Mouse (Mus musculus): ENCODE measurements at regions not wholly inside any gene's neighbourhood (a gene's known extent, or its start where the extent isn't known, plus 50 kb on each side); places are given as distances from the start of the nearest gene placed in this dataset.
A peak's percentile ranks its signal among the peaks of the same experiment; 100 is the strongest.

- DNase-seq (ENCODE audit: low spot score) = peak; percentile 62
Observed at GRCm38 (mm10) chr14:102902236-102902635, 80.2 kb downstream of the Kctd12 start.

DNA sequence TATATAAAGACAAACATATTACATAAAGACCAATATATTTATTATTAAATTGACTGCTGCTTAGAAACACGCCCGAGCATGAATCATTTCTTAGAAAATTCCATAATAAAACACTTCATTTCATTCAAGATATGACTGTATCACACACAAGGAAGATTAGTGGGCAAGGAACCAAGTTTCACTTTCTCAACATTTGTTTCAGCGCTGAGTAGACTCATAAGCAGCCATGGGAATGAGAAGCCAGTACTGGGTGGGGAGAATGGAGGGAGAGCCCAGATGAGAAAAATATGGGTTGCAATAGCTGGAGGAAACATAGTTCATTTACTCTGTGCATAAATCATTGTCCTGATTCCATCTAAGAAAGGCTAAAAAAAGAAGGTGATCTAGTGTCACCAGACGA lies 84.0 kb downstream of the Kctd12 start:
- 86% methylated on average over 4 of the region's 4 CpGs for WGBS
- peaks cover 10% of the 10 kb centered on the region for H3K4me1 ChIP-seq
- H3K27me3 ChIP-seq (ENCODE audit: insufficient read depth, poor library complexity, severe bottlenecking) = no peaks in the 10 kb centered on the region
- H3K9me3 ChIP-seq = no peaks in the 10 kb centered on the region
- DNase-seq (ENCODE audit: low spot score) = peak; percentile 1
- no peak overlapping the region for H3K4me3 ChIP-seq
- no peak overlapping the region for H3K27ac ChIP-seq
- H3K36me3 ChIP-seq = no peaks in the 10 kb centered on the region

More at GRCm38 (mm10) chr14:102902236-102902635, 80.2 kb downstream of the Kctd12 start:
- no peaks in the 10 kb centered on the region for H3K27me3 ChIP-seq (ENCODE audit: insufficient read depth, poor library complexity, severe bottlenecking)
- no peak overlapping the region; the same call in 1 of the 2 replicates for H3K27ac ChIP-seq
- WGBS = 88% methylated on average over 7 of the region's 7 CpGs
- no peaks in the 10 kb centered on the region for H3K9me3 ChIP-seq
- H3K4me3 ChIP-seq = no peak overlapping the region
- peaks cover 10% of the 10 kb centered on the region for H3K4me1 ChIP-seq
- no peaks in the 10 kb centered on the region for H3K36me3 ChIP-seq

- Histone ChIP-seq H3K4me3 (no peak overlapping the region), H3K4me1 (peaks cover 1% of the 10 kb centered on the region; the same call in 1 of the 2 replicates), H3K27me3 (ENCODE audit: insufficient read depth, poor library complexity, severe bottlenecking) (no peaks in the 10 kb centered on the region), H3K36me3 (no peaks in the 10 kb centered on the region), H3K27ac (no peak overlapping the region), H3K9me3 (no peaks in the 10 kb centered on the region)
- WGBS = 93% methylated on average over 1 of the region's 1 CpGs
- no peak for DNase-seq (ENCODE audit: low spot score)
Observed at GRCm38 (mm10) chr14:102897039-102897438, 85.4 kb downstream of the Kctd12 start.

GRCm38 (mm10) chr14:102896527-102896926 lies 85.9 kb downstream of the Kctd12 start:
- Histone ChIP-seq H3K4me1 (no peaks in the 10 kb centered on the region), H3K27ac (no peak overlapping the region), H3K4me3 (no peak overlapping the region), H3K27me3 (ENCODE audit: insufficient read depth, poor library complexity, severe bottlenecking) (no peaks in the 10 kb centered on the region), H3K36me3 (no peaks in the 10 kb centered on the region), H3K9me3 (no peaks in the 10 kb centered on the region)
- DNase-seq (ENCODE audit: low spot score) = peak; percentile 31
- WGBS = 84% methylated on average over 3 of the region's 3 CpGs

DNA sequence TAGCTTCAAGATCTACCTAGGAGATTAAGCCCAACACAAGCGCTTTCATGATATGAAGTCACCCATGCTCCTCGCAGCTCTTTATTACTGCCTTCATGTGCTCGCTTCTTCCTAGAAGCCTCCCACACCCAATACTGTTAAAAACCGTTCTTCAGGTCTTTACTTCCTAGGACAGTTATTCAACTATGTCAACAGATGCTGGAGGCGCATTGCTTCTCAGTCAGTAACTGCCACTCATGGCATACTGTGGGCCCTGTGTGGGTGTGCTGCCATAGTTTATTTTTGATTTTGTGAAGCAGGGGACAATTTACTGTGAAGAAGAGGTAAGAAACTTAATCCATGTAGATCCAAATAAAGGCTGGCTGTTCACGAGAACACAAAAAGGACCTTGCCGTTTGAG lies 89.2 kb downstream of the Kctd12 start:
- no peaks in the 10 kb centered on the region for H3K9me3 ChIP-seq
- no peak for DNase-seq (ENCODE audit: low spot score)
- H3K36me3 ChIP-seq = no peaks in the 10 kb centered on the region
- H3K4me3 ChIP-seq = no peak overlapping the region
- H3K27ac ChIP-seq = no peak overlapping the region
- H3K4me1 ChIP-seq = no peaks in the 10 kb centered on the region
- 91% methylated on average over 7 of the region's 7 CpGs for WGBS
- H3K27me3 ChIP-seq (ENCODE audit: insufficient read depth, poor library complexity, severe bottlenecking) = no peaks in the 10 kb centered on the region

- no peak for DNase-seq (ENCODE audit: low spot score)
- WGBS = 48% methylated on average over 4 of the region's 4 CpGs
- Histone ChIP-seq H3K9me3 (no peaks in the 10 kb centered on the region), H3K4me3 (no peak overlapping the region), H3K36me3 (no peaks in the 10 kb centered on the region), H3K27ac (no peak overlapping the region), H3K27me3 (ENCODE audit: insufficient read depth, poor library complexity, severe bottlenecking) (no peaks in the 10 kb centered on the region), H3K4me1 (no peaks in the 10 kb centered on the region)
Observed at GRCm38 (mm10) chr14:102891552-102891951, 90.9 kb downstream of the Kctd12 start.

GRCm38 (mm10) chr14:102885240-102885598 lies 97.2 kb downstream of the Kctd12 start:
- DNase-seq (ENCODE audit: low spot score) = no peak
- Histone ChIP-seq H3K27ac (no peak overlapping the region), H3K36me3 (no peaks in the 10 kb centered on the region), H3K9me3 (no peaks in the 10 kb centered on the region), H3K4me1 (no peaks in the 10 kb centered on the region), H3K27me3 (ENCODE audit: insufficient read depth, poor library complexity, severe bottlenecking) (no peaks in the 10 kb centered on the region), H3K4me3 (no peak overlapping the region)
- WGBS = 87% methylated on average over 2 of the region's 2 CpGs

DNA sequence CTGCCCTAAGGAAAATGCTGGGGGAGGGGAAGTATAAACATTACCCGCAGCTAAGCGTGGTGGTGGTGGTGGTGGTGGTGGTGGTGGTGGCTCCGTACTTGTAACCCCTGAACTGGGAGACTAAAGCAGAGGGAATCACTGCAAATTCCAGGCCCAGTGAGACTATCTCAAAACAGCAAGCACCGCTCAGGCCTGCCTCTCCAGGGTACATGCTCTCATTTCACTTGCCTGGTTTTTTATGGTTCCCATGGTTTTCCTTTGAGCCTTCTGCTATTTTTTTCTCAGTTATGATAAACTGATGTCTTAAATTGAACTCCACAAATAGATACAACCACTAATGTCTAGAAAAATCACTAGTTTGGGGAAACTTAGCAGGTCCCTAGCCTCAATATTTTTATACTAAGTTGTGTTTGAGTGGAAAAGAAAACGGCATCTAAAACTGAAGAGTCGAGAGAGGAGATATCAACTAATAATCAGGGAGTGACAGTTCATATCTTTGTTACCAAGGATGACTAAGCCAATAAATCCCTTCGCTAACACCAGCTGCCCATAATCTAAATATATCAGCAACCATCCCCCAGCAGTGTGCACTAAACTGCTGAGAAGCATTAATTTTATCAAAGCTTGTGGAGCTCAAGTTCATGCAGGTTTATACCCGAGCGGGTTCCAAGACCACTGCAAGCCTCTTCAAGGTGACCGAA lies 97.7 kb downstream of the Kctd12 start:
- H3K36me3 ChIP-seq = no peaks in the 10 kb centered on the region
- H3K9me3 ChIP-seq = no peaks in the 10 kb centered on the region
- H3K27ac ChIP-seq = no peak overlapping the region
- WGBS = 83% methylated on average over 10 of the region's 10 CpGs
- H3K4me3 ChIP-seq = no peak overlapping the region
- no peak for DNase-seq (ENCODE audit: low spot score)
- H3K4me1 ChIP-seq = no peaks in the 10 kb centered on the region
- no peaks in the 10 kb centered on the region for H3K27me3 ChIP-seq (ENCODE audit: insufficient read depth, poor library complexity, severe bottlenecking)

- H3K27ac ChIP-seq = no peak overlapping the region
- H3K4me1 ChIP-seq = no peaks in the 10 kb centered on the region
- 81% methylated on average over 15 of the region's 15 CpGs for WGBS
- no peaks in the 10 kb centered on the region for H3K36me3 ChIP-seq
- no peaks in the 10 kb centered on the region for H3K27me3 ChIP-seq (ENCODE audit: insufficient read depth, poor library complexity, severe bottlenecking)
- H3K9me3 ChIP-seq = no peaks in the 10 kb centered on the region
- DNase-seq (ENCODE audit: low spot score) = no peak
- H3K4me3 ChIP-seq = no peak overlapping the region
Observed at GRCm38 (mm10) chr14:102883344-102884122, 98.9 kb downstream of the Kctd12 start.

DNA sequence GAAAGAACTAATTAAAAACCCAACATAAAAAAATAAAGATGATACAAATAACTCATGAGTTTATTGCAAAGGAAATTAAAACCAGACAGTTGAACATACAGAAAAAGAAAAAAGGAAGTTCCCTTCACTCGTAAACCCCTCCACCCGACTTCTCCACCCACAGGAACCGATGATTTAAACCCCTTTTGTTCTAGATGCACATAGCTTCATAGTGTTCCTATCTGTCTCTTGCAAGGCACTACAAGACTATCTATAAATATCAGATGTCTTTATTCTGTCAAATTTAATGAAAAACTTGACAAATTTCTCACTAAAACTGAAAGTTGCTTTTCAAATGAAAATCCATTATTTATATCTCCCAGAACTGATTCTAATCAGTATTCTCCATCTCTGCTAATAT lies 100.2 kb downstream of the Kctd12 start:
- WGBS = 90% methylated on average over 3 of the region's 3 CpGs
- H3K4me1 ChIP-seq = no peaks in the 10 kb centered on the region
- H3K27me3 ChIP-seq (ENCODE audit: insufficient read depth, poor library complexity, severe bottlenecking) = no peaks in the 10 kb centered on the region
- H3K4me3 ChIP-seq = no peak overlapping the region
- no peak overlapping the region for H3K27ac ChIP-seq
- H3K9me3 ChIP-seq = no peaks in the 10 kb centered on the region
- no peak for DNase-seq (ENCODE audit: low spot score)
- H3K36me3 ChIP-seq = no peaks in the 10 kb centered on the region

GRCm38 (mm10) chr14:102880658-102881083 lies 101.8 kb downstream of the Kctd12 start:
- H3K9me3 ChIP-seq = no peaks in the 10 kb centered on the region
- no peak overlapping the region for H3K4me3 ChIP-seq
- DNase-seq (ENCODE audit: low spot score) = no peak
- 53% methylated on average over 1 of the region's 1 CpGs for WGBS
- no peaks in the 10 kb centered on the region for H3K4me1 ChIP-seq
- H3K27ac ChIP-seq = no peak overlapping the region
- no peaks in the 10 kb centered on the region for H3K36me3 ChIP-seq
- no peaks in the 10 kb centered on the region for H3K27me3 ChIP-seq (ENCODE audit: insufficient read depth, poor library complexity, severe bottlenecking)

GRCm38 (mm10) chr14:102878572-102878971 lies 103.9 kb downstream of the Kctd12 start:
- H3K36me3 ChIP-seq = no peaks in the 10 kb centered on the region
- H3K4me1 ChIP-seq = no peaks in the 10 kb centered on the region
- H3K9me3 ChIP-seq = no peaks in the 10 kb centered on the region
- no peak overlapping the region for H3K27ac ChIP-seq
- no peak for DNase-seq (ENCODE audit: low spot score)
- H3K4me3 ChIP-seq = no peak overlapping the region
- WGBS = 82% methylated on average over 6 of the region's 6 CpGs
- no peaks in the 10 kb centered on the region for H3K27me3 ChIP-seq (ENCODE audit: insufficient read depth, poor library complexity, severe bottlenecking)

DNA sequence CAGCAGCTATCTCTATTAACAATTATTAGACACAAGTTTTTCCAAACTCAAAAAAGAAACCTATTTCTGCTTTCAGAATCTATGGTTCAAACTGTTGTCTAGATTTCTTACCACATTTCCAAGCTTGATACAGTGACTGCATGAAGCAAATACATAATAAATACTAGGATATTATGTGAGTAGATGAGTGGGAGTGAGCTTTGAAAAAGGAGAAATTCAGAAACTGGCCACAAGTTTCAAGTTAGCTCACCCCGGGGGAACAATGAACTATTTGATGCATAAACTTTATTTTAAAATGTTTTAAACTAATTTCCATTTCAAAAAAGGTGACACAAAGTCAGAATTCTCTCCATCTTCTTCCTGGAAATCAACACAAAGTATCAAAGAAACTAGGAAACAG lies 114.3 kb downstream of the Kctd12 start:
- Histone ChIP-seq H3K27me3 (ENCODE audit: insufficient read depth, poor library complexity, severe bottlenecking) (no peaks in the 10 kb centered on the region), H3K9me3 (no peaks in the 10 kb centered on the region), H3K36me3 (no peaks in the 10 kb centered on the region), H3K4me1 (no peaks in the 10 kb centered on the region), H3K4me3 (no peak overlapping the region), H3K27ac (no peak overlapping the region)
- 67% methylated on average over 1 of the region's 1 CpGs for WGBS
- DNase-seq (ENCODE audit: low spot score) = no peak

Measured in heart, embryonic 10.5 days (tissue).